Mouse (Mus musculus) brain, embryonic 14.5 days (tissue): ENCODE data around the gene Atxn7l1.

ENCODE experiments used
- CTCF ChIP-seq: fragments of 200-500 bp; IDR thresholded peaks from 2 replicates; pipeline ENCODE4 v1.5.1; 2012; ENCODE audit warnings: inconsistent platforms, mild to moderate bottlenecking, moderate library complexity, borderline replicate concordance; ENCODE audit not compliant: insufficient read depth, insufficient read length; ENCODE audit errors: extremely low read depth
- POLR2A ChIP-seq: fragments of 200-500 bp; IDR thresholded peaks from 2 replicates; pipeline ENCODE4 v1.6.1; 2012; ENCODE audit warnings: mild to moderate bottlenecking, inconsistent platforms, borderline replicate concordance; ENCODE audit not compliant: poor library complexity, insufficient read depth, insufficient read length, severe bottlenecking; ENCODE audit errors: extremely low read depth

DNA sequence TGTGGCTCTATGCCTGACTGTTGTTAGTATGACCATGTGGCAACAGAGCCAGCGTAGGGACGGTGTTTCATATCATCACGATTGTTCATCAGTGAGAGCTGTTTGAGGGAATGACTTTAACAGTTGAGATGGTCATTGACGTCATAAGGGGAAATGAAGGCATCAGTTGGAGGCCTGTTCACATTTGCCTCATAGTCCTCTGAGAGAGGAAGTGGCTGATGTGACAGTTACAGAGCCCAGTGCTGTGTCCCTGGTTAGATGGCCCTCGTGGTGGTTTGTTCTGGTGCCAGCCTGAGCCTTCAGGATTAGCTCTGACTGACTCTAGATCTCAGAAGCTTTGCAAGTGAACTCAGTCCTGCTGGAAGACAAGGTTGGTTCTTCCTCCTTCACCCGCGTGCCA lies 211.7 kb downstream of the Atxn7l1 start:
- TF ChIP-seq CTCF (no peak), POLR2A (no peak)
